Mouse (Mus musculus) R1 (cell line): Measurements from ENCODE around the gene Rbm3.
A peak's percentile ranks its signal among the peaks of the same experiment; 100 is the strongest.

Source experiments
- DNase-seq: peaks from one replicate; pipeline ENCODE4 v3.0.0-alpha.2; 2018; ENCODE audit warnings: low read depth, low spot score

Gene Rbm3

DNA sequence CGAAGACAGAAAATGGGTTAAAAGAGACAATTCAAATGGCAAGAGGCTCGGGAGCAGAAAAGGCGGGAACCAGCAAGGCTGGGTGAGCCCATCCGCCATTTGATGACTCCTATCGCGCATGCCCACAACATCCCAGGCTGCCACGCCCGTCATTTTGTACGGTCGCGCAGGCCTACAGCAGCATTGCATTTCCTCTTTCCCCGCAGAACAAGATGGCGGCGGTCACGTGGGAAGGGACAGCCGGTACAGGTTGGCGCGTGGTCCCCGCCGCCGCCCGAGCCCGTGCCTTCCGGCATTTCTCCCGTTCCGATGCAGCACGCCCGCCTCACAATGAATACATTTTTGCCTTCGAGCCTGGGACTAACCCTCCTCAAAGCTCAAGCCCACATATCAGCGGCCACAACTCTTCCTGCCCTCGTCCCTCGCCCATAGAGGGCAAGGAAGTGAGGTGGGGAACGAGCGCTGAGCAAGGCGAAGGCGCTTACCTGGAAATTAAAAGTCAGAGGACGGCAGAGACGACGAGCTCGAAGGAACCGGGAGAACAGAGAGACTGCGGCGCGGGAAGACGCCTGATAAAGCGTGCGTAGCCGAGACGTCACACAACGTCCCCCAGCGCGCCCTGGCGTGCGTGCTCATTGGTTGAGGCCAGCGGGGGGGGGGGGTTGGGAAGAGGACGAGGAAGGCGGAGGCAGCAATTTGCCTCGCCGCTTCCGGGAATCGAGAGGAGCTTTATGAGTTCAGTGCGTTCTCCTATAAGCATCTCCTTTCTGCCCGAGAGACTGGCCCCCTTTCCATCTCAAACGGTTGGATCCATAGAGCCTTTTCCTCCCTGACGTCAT, at the start of gene Rbm3:
TSS of gene Rbm3 (minus strand) at position 728 of the 839 bp plus-strand sequence.
- peak; percentile 92 for DNase-seq

DNA sequence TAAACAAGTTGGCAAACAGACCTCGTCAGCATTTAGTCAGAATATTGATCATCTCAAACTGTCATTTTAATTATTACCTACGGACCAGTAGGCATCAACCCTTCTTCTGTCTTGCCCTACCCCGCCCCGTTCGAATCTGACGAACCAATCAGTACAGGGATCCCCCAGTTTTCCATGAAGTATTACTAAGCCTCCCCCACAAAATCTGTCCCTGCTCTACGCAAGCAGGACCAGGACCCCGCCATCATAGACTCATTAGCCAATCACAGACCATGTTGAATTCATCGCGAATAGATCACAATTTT, 47.7 kb upstream of the Rbm3 start, which contains the start of gene Ebp:
TSS of gene Ebp (minus strand) at position 94 of the 305 bp plus-strand sequence.
- peak; percentile 13 for DNase-seq

DNA sequence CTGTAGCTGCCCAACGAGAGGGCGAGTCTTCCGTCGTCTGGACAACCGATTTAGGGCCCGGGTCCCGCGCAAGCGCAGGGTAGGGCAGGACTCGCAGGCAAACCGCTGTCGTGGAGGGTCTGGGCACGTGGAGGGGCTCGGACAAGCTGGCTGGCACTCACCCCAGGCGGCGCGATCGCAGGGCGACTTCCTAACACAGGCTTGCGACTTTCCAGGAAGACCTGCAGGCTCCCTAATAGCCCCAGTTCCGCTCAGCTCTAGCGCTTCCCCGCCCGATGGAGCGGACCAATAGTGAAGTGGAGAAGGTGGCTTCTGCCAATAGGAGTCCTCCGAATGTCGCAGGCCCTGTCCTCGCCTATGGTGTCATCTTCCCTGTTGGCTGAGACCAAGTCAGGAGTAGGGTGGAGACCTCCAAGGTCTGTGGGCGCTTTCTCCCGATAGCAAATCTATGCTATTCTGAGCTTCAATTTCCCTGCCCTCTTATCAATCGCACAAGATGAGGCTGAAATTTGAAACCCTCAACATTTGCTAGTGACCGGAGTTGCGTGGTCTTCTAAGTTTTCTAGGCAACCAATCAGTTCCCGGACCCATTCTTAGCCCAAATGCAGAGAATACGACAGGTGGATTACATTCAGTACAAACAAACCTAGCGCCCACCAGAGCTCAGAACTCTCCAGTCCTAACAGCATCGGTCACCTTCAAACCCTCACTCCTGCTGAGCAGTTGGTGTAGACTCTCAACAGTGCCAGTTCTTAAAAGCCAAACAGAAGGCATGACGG, 47.1 kb upstream of the Rbm3 start:
- peak; percentile 91 for DNase-seq

DNA sequence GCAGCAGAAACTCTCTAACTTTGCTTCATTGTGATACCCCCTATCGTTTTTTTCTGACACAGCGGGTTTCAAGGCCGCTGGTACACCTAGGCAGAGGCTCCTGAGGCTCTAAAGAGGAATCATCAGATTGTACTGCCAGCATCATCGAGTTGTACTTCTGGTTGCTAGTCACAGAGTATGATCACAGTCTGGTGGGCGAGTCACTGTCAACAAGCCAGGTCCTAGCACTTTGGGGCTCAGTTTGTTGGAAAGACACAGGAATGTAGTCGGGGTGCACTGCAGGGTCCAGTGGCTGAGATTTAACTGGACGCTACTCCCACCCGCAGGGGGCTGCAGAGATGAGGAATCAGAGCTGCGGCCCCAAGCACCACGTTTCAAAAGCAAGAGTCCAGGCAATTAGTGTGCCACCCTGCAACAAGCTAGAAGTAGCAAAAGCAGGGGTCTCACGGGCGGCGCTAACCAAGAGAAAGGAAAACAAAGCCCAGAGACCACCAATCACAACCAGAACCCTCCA, 46.5 kb upstream of the Rbm3 start:
- DNase-seq, result peak; percentile 39

DNA sequence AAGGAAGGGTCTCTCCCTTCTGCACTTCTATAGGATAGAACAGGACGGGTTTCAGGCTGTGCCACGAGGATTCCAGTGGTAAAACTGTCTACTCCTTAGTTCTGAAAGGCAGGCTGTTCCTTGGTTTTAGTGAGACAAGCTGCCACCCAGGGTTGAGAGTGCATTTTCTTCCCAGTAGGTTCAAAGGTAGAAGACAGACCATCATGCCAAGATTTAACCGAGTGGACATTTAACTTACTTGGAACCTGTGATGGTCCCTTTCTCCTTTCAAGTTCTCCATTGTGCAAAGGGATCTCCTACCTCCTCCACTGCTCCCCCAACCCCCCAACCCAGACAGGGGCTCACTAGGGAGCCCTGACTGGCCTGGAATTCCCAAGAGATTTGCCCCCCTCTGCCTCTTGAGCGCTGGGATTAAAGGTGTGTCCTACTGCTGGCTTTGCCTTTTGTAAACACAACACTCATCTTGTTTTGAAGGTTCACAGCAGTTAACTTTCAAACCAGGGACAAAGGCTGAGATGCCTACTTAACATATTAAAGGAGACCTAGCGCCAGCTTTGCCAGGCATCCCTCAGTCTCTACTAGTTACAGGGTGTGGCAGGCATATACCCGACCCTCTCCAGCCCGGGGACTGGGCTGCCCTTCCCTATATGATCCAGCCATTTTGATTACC, 37.3 kb upstream of the Rbm3 start:
- peak; percentile 88 for DNase-seq

DNA sequence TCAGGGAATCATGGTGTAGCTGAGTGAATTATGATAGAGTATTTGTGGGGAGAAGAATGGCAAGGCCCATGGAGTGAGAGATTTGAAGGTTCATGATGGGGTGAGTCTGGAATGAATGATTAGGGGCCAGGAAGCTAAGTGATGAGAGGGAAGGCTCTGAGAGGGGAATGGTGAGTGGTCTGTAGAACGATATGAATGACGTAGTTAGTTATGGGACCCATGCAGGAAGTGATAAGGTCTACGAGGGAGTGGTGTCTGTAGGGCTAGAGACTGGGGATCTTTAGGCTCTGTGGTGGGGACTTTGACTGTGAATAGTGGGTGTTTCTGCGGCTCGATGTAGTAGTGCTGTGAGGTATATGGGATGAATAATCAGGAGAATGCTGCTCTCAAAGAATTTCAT, 34.0 kb upstream of the Rbm3 start:
- no peak for DNase-seq

DNA sequence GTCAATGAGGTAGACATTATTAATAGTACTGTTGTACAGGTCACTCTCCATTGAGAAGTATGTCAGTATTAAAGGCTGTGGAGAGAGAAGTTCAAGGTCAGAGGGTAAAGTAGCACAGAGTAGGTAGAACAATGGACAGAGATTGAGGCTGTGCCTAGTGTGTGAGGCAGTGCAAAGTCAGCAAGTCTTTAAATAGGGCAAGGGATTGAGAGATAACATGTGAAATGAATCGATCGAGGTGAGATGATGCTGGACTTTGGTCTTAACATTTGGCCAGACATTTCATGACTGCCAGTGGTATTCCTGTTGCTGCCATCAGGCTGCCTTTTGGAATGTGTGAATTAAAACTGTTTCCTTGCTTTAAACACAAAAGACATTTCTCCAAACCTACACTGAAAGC, 33.2 kb upstream of the Rbm3 start:
- no peak for DNase-seq

DNA sequence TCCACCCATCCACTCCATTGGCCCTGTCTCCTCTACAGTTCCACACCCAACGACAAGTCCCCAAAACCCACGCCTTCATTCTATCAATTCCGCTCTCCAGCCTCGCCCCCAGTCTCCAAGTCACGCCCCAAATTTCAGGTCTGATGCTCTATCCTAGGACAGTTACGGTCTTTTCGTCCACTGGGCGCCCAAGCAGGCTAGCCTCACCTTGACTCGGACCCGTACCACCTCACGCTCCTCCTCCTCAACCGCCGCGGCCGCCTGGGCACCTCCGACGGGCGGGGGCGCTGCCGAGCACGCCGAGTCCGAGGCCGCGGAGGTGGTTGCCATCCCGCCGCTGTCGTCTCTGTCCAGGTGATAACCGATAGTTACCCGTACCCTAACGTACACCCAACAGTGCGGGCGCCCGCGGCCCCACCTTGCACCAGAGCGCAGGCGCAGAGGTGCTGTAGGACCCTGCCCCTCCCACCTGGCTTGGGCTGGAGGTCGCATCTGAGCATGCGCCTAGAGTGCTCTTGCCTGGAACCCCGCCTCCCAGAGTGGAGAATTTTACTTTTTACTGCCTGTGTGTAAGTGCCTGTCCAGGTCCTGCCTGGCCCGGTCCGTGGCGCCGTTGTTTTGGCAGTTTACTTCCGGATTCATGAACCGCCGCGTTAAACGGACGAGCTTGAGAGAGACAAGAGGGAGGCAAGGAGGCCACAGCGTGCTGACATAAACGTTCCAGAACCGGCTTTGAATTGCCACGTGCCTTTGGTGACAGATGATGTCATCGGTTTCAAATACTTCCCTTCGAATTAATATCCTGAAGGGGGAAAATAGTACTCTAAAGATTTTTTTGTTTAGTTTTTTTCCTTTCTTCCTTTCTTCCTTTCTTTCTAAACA, 30.1 kb upstream of the Rbm3 start, which contains the start of gene Tbc1d25:
TSS of gene Tbc1d25 (minus strand) at position 678 of the 882 bp plus-strand sequence.
- peak; percentile 93 for DNase-seq

DNA sequence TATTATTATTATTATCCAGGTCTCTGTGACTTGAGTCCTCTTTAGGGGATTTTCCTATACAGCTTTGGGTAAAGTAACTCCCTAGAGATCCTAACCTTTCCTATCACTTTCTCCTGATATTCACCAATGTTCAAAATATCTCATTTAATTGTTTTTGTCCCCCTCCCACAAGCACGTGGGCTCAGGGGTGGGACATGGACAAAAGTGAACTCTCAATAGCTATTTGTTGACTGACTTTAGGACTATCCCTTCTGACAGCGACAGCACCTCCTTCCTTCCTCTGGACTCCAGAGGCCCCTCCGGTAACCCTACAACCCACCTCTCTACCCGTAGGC, 29.5 kb upstream of the Rbm3 start:
- no peak for DNase-seq

DNA sequence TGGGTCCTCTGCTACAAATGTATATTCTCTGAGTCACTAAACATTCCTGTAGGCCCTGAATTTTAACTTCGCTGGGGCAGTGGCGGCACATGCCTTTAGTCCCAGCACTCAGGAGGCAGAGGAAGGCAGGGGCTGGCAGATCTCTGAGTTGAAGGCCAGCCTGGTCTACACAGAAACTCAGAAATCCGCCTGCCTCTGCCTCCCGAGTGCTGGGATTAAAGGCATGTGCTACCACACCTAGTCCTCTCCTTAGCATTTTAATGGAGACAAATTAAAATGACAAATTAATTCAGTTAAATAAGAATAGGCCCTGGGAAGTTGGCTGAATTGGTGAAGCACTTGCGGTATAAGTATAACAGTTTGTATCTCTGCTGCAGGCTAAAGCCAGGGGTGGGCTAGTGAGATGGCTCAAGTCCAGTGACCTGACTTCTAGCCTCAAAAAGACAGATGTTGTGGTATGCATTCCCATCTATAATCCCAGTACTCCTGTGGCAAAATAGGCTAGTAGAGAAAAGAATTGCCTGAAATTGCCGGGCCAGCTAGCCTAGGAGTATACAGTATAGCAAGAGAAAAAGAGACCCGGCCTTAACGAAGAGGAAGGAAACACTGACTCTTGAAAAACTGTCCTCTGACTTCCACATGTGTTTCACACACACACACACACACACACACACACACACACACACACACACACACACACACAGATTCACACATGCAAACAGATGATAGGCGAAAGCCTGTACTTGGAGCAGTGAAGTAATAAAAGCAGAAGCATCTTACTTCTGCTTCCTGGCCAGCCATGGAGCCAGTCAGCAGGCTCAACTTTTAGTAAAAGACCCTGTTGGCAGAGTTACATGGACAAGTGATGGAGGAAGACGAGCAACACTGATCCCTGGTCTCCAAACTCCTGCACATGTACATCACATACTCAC, 22.3 kb upstream of the Rbm3 start:
- DNase-seq, result peak; percentile 85

DNA sequence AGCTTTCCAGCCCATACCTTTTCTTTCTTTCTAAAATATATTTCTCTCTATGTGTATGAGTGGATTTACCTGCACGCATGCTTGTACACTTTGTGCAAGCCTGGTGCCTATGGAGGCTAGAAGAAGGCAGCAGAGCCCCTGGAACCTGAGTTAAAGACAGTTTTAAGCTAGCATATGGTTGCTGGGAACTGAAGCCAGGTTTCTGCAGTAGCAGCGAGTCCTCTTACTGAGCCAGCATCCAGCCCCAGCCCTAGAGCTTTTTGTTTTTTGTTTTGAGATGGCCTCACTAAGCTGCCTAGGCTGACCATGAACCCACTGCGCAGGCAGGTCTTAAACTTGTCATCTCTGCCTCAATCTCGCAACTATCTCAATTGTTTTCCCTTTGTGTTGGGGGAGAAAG, 18.8 kb upstream of the Rbm3 start:
- DNase-seq, result no peak

DNA sequence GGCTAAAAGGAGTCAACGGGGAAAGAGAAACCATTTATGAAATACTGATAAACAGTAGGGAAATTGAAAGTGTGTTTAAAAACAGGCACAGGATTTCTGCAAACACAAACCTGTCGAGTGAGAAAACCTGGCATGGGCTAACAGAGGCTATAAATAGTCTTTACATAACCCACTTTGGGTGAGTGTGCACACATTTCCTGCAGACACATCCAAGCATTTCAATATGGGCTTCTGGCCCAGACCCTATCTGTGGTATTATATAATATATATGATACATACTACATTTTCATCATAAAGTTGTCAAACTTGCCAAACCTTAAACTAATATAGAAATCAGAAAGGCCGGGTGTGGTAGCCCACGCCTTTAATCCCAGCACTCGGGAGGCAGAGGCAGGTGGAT, 17.4 kb upstream of the Rbm3 start:
- DNase-seq, result no peak

DNA sequence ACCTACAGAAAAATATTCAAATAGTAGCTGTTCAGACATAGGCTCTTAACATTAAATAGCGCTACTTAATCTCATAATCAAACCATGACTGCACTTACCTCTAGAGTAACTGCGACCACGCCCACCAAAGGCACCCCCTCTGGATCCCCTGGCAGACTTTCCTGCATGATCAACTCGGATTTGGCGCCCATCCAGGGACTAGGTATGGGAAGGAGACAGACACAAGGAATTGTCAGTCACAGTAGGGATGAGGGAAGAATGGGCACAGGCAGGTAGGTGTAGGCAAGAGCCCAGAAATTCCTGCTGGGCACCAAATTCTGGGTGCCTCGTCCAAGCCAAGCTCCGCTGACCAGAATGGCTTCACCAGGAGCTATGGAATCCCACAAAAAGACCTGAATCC, 1.9 kb downstream of the Rbm3 start:
- no peak for DNase-seq

DNA sequence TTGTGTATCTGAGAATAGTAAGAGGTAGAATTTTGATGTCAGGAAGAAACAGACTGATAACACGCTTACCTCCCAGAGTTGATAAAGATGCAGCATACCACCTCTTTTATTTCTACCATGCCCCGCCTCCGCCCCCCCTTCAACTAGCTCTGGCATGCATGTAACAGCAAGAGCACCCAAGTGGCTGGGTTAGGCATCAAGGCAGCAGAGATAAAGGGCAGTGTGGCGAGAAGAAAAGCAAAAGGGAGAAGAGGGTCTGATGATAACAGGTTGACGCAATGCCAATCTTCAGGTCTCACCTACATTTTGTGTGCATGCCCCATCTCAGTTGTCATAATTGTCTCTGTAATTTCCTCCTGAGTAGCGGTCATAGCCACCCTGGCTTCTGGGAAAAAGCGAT, 2.7 kb downstream of the Rbm3 start:
- no peak for DNase-seq

DNA sequence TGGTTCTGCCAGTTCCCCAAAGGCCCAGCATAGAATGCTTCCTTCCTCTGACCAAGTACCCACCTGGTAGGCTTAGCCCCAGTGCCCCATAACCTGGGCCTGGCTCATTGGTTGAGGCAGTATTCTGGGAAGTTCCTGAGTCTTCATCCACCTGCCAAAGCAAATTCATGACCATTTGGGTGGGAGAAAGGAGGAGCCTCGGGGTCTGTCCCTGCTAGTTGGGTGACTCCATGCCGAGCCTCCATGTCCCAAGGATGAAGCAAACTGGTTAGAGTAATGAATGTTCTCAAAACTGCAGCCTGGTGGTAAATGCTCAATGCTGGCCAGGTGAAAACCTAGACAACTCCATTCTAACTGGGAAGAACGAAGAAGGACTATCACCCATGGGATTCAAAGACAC, 4.6 kb downstream of the Rbm3 start:
- DNase-seq, result no peak

DNA sequence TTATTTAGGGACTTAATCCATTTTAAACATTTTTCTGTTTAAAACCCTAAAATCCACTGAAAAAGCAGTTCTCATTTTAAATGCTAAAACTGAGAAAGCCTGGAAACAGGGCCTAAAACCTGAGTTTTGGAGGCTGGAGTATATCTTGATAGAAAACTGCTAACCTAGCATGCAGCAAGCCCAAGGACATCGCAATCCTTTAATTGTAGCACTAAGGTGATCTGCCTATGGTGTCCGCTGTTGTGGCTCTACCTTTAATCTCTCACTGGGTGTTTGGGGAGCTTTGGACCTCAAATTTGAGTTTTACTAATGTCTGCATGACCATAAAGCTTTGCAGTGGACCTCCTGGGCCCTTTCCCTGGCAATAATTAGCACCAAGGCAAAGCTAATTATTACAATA, 5.2 kb downstream of the Rbm3 start:
- DNase-seq, result no peak

DNA sequence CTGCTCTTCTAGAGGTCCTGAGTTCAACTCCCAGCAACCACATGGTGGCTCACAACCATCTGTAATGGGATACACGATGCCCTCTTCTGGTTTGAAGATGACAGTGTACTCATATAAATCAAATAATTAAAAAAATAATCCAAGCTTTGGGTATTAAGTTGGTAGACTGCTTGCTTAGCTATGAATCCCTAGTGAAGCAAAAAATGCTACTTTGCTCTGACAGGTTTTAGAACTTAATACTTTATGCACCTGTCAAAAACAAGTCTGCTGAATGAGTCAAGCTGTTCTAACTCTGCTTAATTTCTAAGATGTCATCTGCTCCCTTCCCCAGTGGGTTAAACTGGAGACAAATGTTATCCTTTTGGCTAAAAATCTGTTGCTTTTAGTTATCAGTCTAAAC, 6.2 kb downstream of the Rbm3 start:
- no peak for DNase-seq

DNA sequence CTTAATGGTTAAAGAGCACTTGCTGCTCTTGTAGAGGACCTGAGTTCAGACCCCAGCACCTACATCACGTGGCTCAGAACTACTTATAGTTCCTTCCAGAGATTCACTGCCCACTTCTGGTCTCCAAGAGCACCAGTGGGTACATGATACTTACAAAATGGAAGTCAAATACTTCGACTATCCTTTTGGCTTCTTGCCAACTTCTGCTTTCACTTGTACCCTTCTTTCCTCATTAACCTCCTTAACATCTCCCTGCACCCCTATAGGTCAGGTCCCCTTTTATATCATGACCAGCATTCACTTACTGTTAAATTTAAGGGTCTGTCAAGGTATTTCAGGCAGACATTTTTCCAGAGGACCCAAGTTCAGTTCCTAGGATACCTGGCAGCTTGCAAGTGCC, 9.8 kb downstream of the Rbm3 start:
- DNase-seq, result no peak

DNA sequence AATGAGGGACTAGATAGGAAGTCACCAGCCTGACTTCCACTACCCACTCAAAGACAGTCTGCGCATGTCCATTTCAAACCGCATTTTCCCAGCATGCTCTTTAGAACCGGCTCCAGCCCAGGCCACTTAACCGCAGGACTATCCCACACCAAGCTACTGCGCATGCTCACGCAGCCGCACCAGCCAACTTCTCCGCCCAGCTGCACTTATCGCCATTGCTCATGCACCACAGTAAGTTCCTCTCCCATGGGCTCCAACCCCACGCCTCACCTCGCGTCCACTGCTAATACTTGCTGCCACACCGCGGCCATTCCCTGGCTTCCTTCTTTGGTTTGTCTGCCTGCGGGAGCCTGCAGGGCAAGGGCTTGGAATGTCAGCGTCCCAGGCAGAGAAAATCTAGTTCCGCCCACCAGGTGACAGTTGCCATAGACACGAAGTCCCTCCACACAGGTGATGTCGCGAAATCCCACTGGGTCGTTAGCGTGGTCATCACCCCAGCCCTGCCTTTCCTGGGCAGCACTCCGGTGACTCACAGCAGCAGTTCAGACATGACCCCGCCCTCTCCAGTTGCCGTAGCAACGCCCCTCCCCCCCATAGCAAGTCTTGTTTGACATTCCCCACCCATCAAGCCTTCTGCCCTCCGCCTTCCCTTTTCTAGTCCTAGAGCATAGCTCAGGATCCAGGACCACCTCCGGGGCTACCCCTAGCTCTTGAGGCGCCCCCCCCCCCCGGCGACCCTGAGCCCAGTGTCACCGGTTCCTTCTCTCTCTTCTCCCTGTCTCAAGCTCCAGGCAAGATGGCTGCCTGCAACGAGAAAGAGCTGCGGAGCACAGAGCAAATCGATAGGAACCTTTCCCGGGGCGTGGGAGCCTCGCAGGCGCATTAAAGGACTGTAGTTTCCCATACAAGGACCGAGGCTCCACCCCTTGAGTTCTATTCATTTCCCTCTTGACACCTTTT, 13.4 kb downstream of the Rbm3 start, which contains the start of gene Wdr13:
TSS of gene Wdr13 (minus strand) at position 876 of the 960 bp plus-strand sequence.
- DNase-seq, result peak; percentile 93
